Mouse (Mus musculus): ENCODE measurements around the gene Iqschfp. TPM values are rescaled to one million over a fixed set of nuclear protein-coding genes. Genes with fewer than 3 reads are reported as not detected.
A peak's percentile ranks its signal among the peaks of the same experiment; 100 is the strongest.

Gene Iqschfp
- polyA plus RNA-seq, 1 experiment = 1.2 TPM

- H3K27me3 ChIP-seq (ENCODE audit: control insufficient read depth, insufficient read depth, low read length) = no peaks in the 10 kb centered on the region
- H3K4me3 ChIP-seq (replicated peaks; ENCODE audit: insufficient read depth, low read depth, low read length) = no peak overlapping the region
- TF ChIP-seq POLR2A (IDR thresholded peaks at IDR 0.05; ENCODE audit: borderline replicate concordance, insufficient read depth, low read length) (no peak), CTCF (IDR thresholded peaks at IDR 0.05; ENCODE audit: borderline replicate concordance, insufficient read depth, low read depth, low read length) (no peak)
- WGBS = 49% methylated on average over 4 of the region's 4 CpGs
- DNase-seq = no peak
- no peak overlapping the region for H3K27ac ChIP-seq (ENCODE audit: insufficient read depth, low read length)
- no peaks in the 10 kb centered on the region; the same call in 1 of the 2 replicates for H3K4me1 ChIP-seq (ENCODE audit: control insufficient read depth, insufficient read depth, low read length)
These were observed 663.1 kb downstream of the Iqschfp start for GRCm38 (mm10) chr3:68555087-68555662.

- TF ChIP-seq POLR2A (IDR thresholded peaks at IDR 0.05; ENCODE audit: borderline replicate concordance, insufficient read depth, low read length) (no peak), CTCF (IDR thresholded peaks at IDR 0.05; ENCODE audit: borderline replicate concordance, insufficient read depth, low read depth, low read length) (no peak)
- no peak for DNase-seq
- H3K27ac ChIP-seq (ENCODE audit: insufficient read depth, low read length) = no peak overlapping the region
- H3K4me1 ChIP-seq (ENCODE audit: control insufficient read depth, insufficient read depth, low read length) = peaks cover 7% of the 10 kb centered on the region; the same call in 1 of the 2 replicates
- H3K4me3 ChIP-seq (replicated peaks; ENCODE audit: insufficient read depth, low read depth, low read length) = no peak overlapping the region
- H3K27me3 ChIP-seq (ENCODE audit: control insufficient read depth, insufficient read depth, low read length) = no peaks in the 10 kb centered on the region
- WGBS = 98% methylated on average over 9 of the region's 9 CpGs
These were observed 664.9 kb downstream of the Iqschfp start for GRCm38 (mm10) chr3:68556891-68557290.

GRCm38 (mm10) chr3:68558744-68559143 is 666.7 kb downstream of the Iqschfp start:
- no peaks in the 10 kb centered on the region for H3K27me3 ChIP-seq (ENCODE audit: control insufficient read depth, insufficient read depth, low read length)
- no peak overlapping the region for H3K27ac ChIP-seq (ENCODE audit: insufficient read depth, low read length)
- DNase-seq = no peak
- no peak overlapping the region for H3K4me3 ChIP-seq (replicated peaks; ENCODE audit: insufficient read depth, low read depth, low read length)
- 62% methylated on average over 6 of the region's 6 CpGs for WGBS
- TF ChIP-seq POLR2A (IDR thresholded peaks at IDR 0.05; ENCODE audit: borderline replicate concordance, insufficient read depth, low read length) (no peak), CTCF (IDR thresholded peaks at IDR 0.05; ENCODE audit: borderline replicate concordance, insufficient read depth, low read depth, low read length) (no peak)
- peaks cover 7% of the 10 kb centered on the region; the same call in 1 of the 2 replicates for H3K4me1 ChIP-seq (ENCODE audit: control insufficient read depth, insufficient read depth, low read length)

- Histone ChIP-seq H3K27ac (ENCODE audit: insufficient read depth, low read length) (no peak overlapping the region), H3K4me3 (replicated peaks; ENCODE audit: insufficient read depth, low read depth, low read length) (no peak overlapping the region), H3K4me1 (ENCODE audit: control insufficient read depth, insufficient read depth, low read length) (peaks cover 13% of the 10 kb centered on the region), H3K27me3 (ENCODE audit: control insufficient read depth, insufficient read depth, low read length) (no peaks in the 10 kb centered on the region)
- WGBS = 23% methylated on average over 5 of the region's 5 CpGs
- DNase-seq = peak; percentile 82 to 87
- no peak for TF ChIP-seq POLR2A (IDR thresholded peaks at IDR 0.05; ENCODE audit: borderline replicate concordance, insufficient read depth, low read length)
- TF ChIP-seq CTCF (IDR thresholded peaks at IDR 0.05; ENCODE audit: borderline replicate concordance, insufficient read depth, low read depth, low read length) = no peak
These were observed 668.0 kb downstream of the Iqschfp start for GRCm38 (mm10) chr3:68560057-68560456.

- Histone ChIP-seq H3K4me3 (replicated peaks; ENCODE audit: insufficient read depth, low read depth, low read length) (no peak overlapping the region), H3K4me1 (ENCODE audit: control insufficient read depth, insufficient read depth, low read length) (peaks cover 13% of the 10 kb centered on the region), H3K27me3 (ENCODE audit: control insufficient read depth, insufficient read depth, low read length) (no peaks in the 10 kb centered on the region), H3K27ac (ENCODE audit: insufficient read depth, low read length) (no peak overlapping the region)
- DNase-seq = peak in 1 of 2 experiments; percentile 32
- 49% methylated on average over 2 of the region's 2 CpGs for WGBS
- peak; percentile 31; the same call in 1 of the 2 replicates for TF ChIP-seq CTCF (IDR thresholded peaks at IDR 0.05; ENCODE audit: borderline replicate concordance, insufficient read depth, low read depth, low read length)
- TF ChIP-seq POLR2A (IDR thresholded peaks at IDR 0.05; ENCODE audit: borderline replicate concordance, insufficient read depth, low read length) = no peak
These were observed 670.8 kb downstream of the Iqschfp start for GRCm38 (mm10) chr3:68562838-68563237.

- Histone ChIP-seq H3K27ac (ENCODE audit: insufficient read depth, low read length) (0 out of 2 replicates have a peak overlapping the region, but pooled peaks have one; percentile 41), H3K4me3 (replicated peaks; ENCODE audit: insufficient read depth, low read depth, low read length) (no peak overlapping the region), H3K27me3 (ENCODE audit: control insufficient read depth, insufficient read depth, low read length) (no peaks in the 10 kb centered on the region), H3K4me1 (ENCODE audit: control insufficient read depth, insufficient read depth, low read length) (peaks cover 13% of the 10 kb centered on the region)
- 19% methylated on average over 8 of the region's 8 CpGs for WGBS
- peak; percentile 71 to 75 for DNase-seq
- TF ChIP-seq POLR2A (IDR thresholded peaks at IDR 0.05; ENCODE audit: borderline replicate concordance, insufficient read depth, low read length) (no peak), CTCF (IDR thresholded peaks at IDR 0.05; ENCODE audit: borderline replicate concordance, insufficient read depth, low read depth, low read length) (no peak)
These were observed 671.9 kb downstream of the Iqschfp start for GRCm38 (mm10) chr3:68563922-68564321.

- DNase-seq = no peak
- WGBS = 85% methylated on average over 10 of the region's 10 CpGs
- TF ChIP-seq POLR2A (IDR thresholded peaks at IDR 0.05; ENCODE audit: borderline replicate concordance, insufficient read depth, low read length) (no peak), CTCF (IDR thresholded peaks at IDR 0.05; ENCODE audit: borderline replicate concordance, insufficient read depth, low read depth, low read length) (no peak)
- no peak overlapping the region for H3K27ac ChIP-seq (ENCODE audit: insufficient read depth, low read length)
- H3K4me1 ChIP-seq (ENCODE audit: control insufficient read depth, insufficient read depth, low read length) = peaks cover 13% of the 10 kb centered on the region
- H3K27me3 ChIP-seq (ENCODE audit: control insufficient read depth, insufficient read depth, low read length) = no peaks in the 10 kb centered on the region
- no peak overlapping the region for H3K4me3 ChIP-seq (replicated peaks; ENCODE audit: insufficient read depth, low read depth, low read length)
These were observed 673.1 kb downstream of the Iqschfp start for GRCm38 (mm10) chr3:68564978-68565674.

GRCm38 (mm10) chr3:68565675-68566055 is 673.6 kb downstream of the Iqschfp start:
- Histone ChIP-seq H3K27ac (ENCODE audit: insufficient read depth, low read length) (no peak overlapping the region), H3K4me1 (ENCODE audit: control insufficient read depth, insufficient read depth, low read length) (peaks cover 8% of the 10 kb centered on the region), H3K4me3 (replicated peaks; ENCODE audit: insufficient read depth, low read depth, low read length) (no peak overlapping the region), H3K27me3 (ENCODE audit: control insufficient read depth, insufficient read depth, low read length) (no peaks in the 10 kb centered on the region)
- no peak for DNase-seq
- WGBS = 40% methylated on average over 4 of the region's 4 CpGs
- TF ChIP-seq POLR2A (IDR thresholded peaks at IDR 0.05; ENCODE audit: borderline replicate concordance, insufficient read depth, low read length) = no peak
- TF ChIP-seq CTCF (IDR thresholded peaks at IDR 0.05; ENCODE audit: borderline replicate concordance, insufficient read depth, low read depth, low read length) = no peak
